Mouse (Mus musculus) liver, postnatal 0 days (tissue): ENCODE data around the gene Slc4a4.

Experiments
- CTCF ChIP-seq: sonication (generic); IDR thresholded peaks from 2 replicates; pipeline ENCODE4 v1.5.1; 2016; ENCODE audit warnings: antibody characterized with exemption, low read depth
- EP300 ChIP-seq: IDR thresholded peaks from 2 replicates; pipeline ENCODE4 v1.6.1; 2016; ENCODE audit warnings: antibody characterized with exemption, low read depth, mild to moderate bottlenecking

GRCm38 (mm10) chr5:89043846-89044245 lies 157.2 kb downstream of the Slc4a4 start:
- TF ChIP-seq CTCF (no peak), EP300 (no peak)
